7 mouse cellular contexts compared by ENCODE assay signal in the genomic region with DNA sequence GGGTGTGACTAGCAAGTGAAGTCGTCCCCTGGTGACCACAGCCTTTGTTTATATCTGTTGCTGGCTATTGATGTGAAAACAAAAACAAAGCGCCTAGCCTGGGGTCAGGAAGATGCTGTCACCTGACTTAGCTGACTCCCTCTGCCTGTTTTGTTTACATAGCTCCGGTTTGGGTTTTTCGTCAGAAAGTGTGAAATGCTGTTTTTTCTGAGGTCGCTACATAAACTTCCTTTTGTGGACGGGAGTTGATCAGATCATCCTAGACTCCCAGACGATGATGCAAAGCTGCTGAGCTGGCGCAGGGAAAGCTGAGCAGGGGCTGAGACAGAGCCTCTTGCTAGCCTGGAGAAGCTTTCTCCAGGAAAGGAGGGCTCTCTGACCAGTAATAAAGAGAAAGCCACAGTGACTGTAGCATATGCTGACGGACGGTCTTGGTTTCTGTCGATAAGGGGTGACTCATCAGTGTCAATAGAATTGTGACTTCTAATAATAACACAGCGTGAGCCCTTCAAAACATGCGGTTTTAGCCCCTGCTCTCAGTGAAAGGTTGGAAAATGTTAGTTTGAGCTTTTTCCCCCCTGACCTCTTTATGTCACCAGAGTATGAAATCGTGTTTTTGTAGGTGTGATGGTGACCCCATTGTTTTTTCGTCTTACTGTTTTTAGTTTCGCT. TPM values are rescaled to one million over a fixed set of nuclear protein-coding genes. Genes with fewer than 3 reads are reported as not detected.
DNase-seq lines count a peak whose midpoint lies in the region; ATAC-seq and TF ChIP-seq lines count a peak whose summit lies in the region.

No protein-coding gene starts in this region.

- no peak for TF ChIP-seq CTCF in kidney, postnatal 0 days (IDR thresholded peaks at IDR 0.05; ENCODE audit: low read depth)
- no peak for TF ChIP-seq CTCF in small intestine, adult 2 months (IDR thresholded peaks at IDR 0.05; ENCODE audit: extremely low read depth, insufficient read length, insufficient replicate concordance, low read depth, low read length)

- H3K4me1 ChIP-seq in heart, embryonic 12.5 days (replicated peaks): peaks cover 63% of the 10 kb centered on the region
- H3K4me1 ChIP-seq in kidney, postnatal 0 days (replicated peaks; ENCODE audit: insufficient read depth, low read length): peaks cover 23% of the 10 kb centered on the region
- peaks cover 23% of the 10 kb centered on the region; the same call in 1 of the 2 replicates for H3K4me1 ChIP-seq in small intestine, adult 2 months (ENCODE audit: control insufficient read depth, insufficient read depth, insufficient read length, low read length)

- H3K27me3 ChIP-seq in heart, embryonic 12.5 days (replicated peaks): no peaks in the 10 kb centered on the region
- H3K27me3 ChIP-seq in kidney, postnatal 0 days (ENCODE audit: insufficient read depth, low read length): no peaks in the 10 kb centered on the region
- H3K27me3 ChIP-seq in small intestine, adult 2 months (ENCODE audit: control insufficient read depth, insufficient read depth, low read length): no peaks in the 10 kb centered on the region

- ATAC-seq in heart, embryonic 12.5 days (ENCODE audit: insufficient number of reproducible peaks, low FRiP score): peak; percentile 78
- ATAC-seq in kidney, postnatal 0 days (replicated peaks; ENCODE audit: low FRiP score, low read depth): peak; percentile 38; the same call in 1 of the 2 replicates

- no peaks in the 10 kb centered on the region for H3K9me3 ChIP-seq in heart, embryonic 12.5 days (replicated peaks)
- H3K9me3 ChIP-seq in kidney, postnatal 0 days (replicated peaks; ENCODE audit: low read length): no peaks in the 10 kb centered on the region

- 4% methylated on average over 16 of the region's 16 CpGs for WGBS in heart, embryonic 12.5 days
- 7% methylated on average over 16 of the region's 16 CpGs for WGBS in kidney, postnatal 0 days
- WGBS in small intestine, adult 2 months: 12% methylated on average over 16 of the region's 16 CpGs

- H3K27ac ChIP-seq in heart, embryonic 12.5 days (ENCODE audit: poor library complexity, severe bottlenecking): peak overlapping the region; percentile 92
- peak overlapping the region; percentile 85 for H3K27ac ChIP-seq in kidney, postnatal 0 days
- peak overlapping the region; percentile 73 for H3K27ac ChIP-seq in small intestine, adult 2 months (ENCODE audit: insufficient read depth, low read depth, low read length)

- H3K4me2 ChIP-seq in heart, embryonic 12.5 days: peak overlapping the region; percentile 63
- H3K4me2 ChIP-seq in kidney, postnatal 0 days (ENCODE audit: low read length): peak overlapping the region; percentile 55

- peak; percentile 65 for DNase-seq in 3134 (ENCODE audit: extremely low read depth, insufficient read length, low spot score)
- peak; percentile 68 to 70 for DNase-seq in B cell, adult 2 months
- peak; percentile 40 to 43 for DNase-seq in cerebellum, postnatal 25 days
- peak; percentile 63 for DNase-seq in kidney, postnatal 0 days (ENCODE audit: low spot score)
- DNase-seq in lung, postnatal 4 days: peak; percentile 68 to 70

- H3K36me3 ChIP-seq in heart, embryonic 12.5 days: no peaks in the 10 kb centered on the region
- no peaks in the 10 kb centered on the region for H3K36me3 ChIP-seq in kidney, postnatal 0 days (ENCODE audit: insufficient read depth, low read length)
- H3K36me3 ChIP-seq in small intestine, adult 2 months (ENCODE audit: control insufficient read depth, insufficient read depth, low read length): no peaks in the 10 kb centered on the region

- no peak for TF ChIP-seq POLR2A in small intestine, adult 2 months (IDR thresholded peaks at IDR 0.05; ENCODE audit: low read depth, low read length)

- H3K9ac ChIP-seq in heart, embryonic 12.5 days: peak overlapping the region; percentile 71
- H3K9ac ChIP-seq in kidney, postnatal 0 days (ENCODE audit: low read depth, low read length): peak overlapping the region; percentile 43; the same call in 1 of the 2 replicates

- H3K4me3 ChIP-seq in heart, embryonic 12.5 days: peak overlapping the region; percentile 22
- peak overlapping the region; percentile 15; the same call in 1 of the 2 replicates for H3K4me3 ChIP-seq in kidney, postnatal 0 days (replicated peaks; ENCODE audit: low read depth, low read length)
- H3K4me3 ChIP-seq in small intestine, adult 2 months (ENCODE audit: low read depth, low read length): peak overlapping the region; percentile 49

RNA-seq across cellular contexts. Expression of gene Bach2, which starts 11.9 kb away (rescaled TPM):
- 7.0 and 8.6 TPM in 2 replicates for polyA plus RNA-seq in heart, embryonic 12.5 days (2016; fragmentation: Nextera tagmentation; extraction: Ambion mirVana)
- polyA plus RNA-seq in kidney, postnatal 0 days (2015; fragmentation: Nextera tagmentation; extraction: Ambion mirVana): 5.9 and 6.7 TPM in 2 replicates
- polyA plus RNA-seq in small intestine, adult 2 months (2012; rRNA removed): 0.50 and 3.5 TPM in 2 replicates

Comparison
In these comparisons a context has a peak if more than half of its experiments do, and no peak if none do; other contexts are left out.
1. Peak in every context shown above with its lines: DNase-seq, ATAC-seq, H3K4me3 ChIP-seq and H3K27ac ChIP-seq.